Mouse (Mus musculus) heart, embryonic 13.5 days (tissue): ENCODE data around the gene Etv6. TPM values are rescaled to one million over a fixed set of nuclear protein-coding genes. Genes with fewer than 3 reads are reported as not detected.

Source experiments
- ATAC-seq: fragments of 200-750 bp; cut with Nextera tagmentation; 2 replicates; pipeline ENCODE4 v1.8.0; 2017; ENCODE audit warnings: moderate TSS enrichment; ENCODE audit not compliant: insufficient number of reproducible peaks, low FRiP score, low TSS enrichment; ENCODE audit errors: extremely low read depth
- H3K27ac ChIP-seq: fragments of 300-500 bp; sonication (generic); replicated peaks from 2 replicates; pipeline ENCODE4 v1.5.1; 2015; ENCODE audit warnings: moderate library complexity, mild to moderate bottlenecking, inconsistent platforms
- H3K27me3 ChIP-seq: fragments of 300-500 bp; sonication (generic); replicated peaks from 2 replicates; pipeline ENCODE4 v1.6.1; 2015; ENCODE audit warnings: mild to moderate bottlenecking, inconsistent platforms
- H3K36me3 ChIP-seq: fragments of 300-500 bp; sonication (generic); 2 replicates; pipeline ENCODE4 v1.6.1; 2015; ENCODE audit warnings: mild to moderate bottlenecking, inconsistent platforms
- H3K4me1 ChIP-seq: fragments of 300-500 bp; sonication (generic); 2 replicates; pipeline ENCODE4 v1.6.1; 2015; ENCODE audit warnings: inconsistent platforms
- H3K4me2 ChIP-seq: fragments of 300-500 bp; sonication (generic); 2 replicates; pipeline ENCODE4 v1.6.1; 2015; ENCODE audit warnings: inconsistent platforms, mild to moderate bottlenecking, moderate library complexity
- H3K4me3 ChIP-seq: fragments of 300-500 bp; sonication (generic); 2 replicates; pipeline ENCODE4 v1.5.1; 2015; ENCODE audit warnings: moderate library complexity, mild to moderate bottlenecking, inconsistent platforms
- H3K9ac ChIP-seq: fragments of 300-500 bp; sonication (generic); 2 replicates; pipeline ENCODE4 v1.6.1; 2015; ENCODE audit warnings: inconsistent platforms, mild to moderate bottlenecking, moderate library complexity
- H3K9me3 ChIP-seq: fragments of 300-500 bp; sonication (generic); 2 replicates; pipeline ENCODE4 v1.6.1; 2016; ENCODE audit warnings: inconsistent platforms
- WGBS: fragments of 180-500 bp; shearing (Covaris S2); methylation state at CpG from one replicate; pipeline ENCODE4 v1.1.7; 2015; ENCODE audit warnings: mixed read lengths; 5-methylcytosine and 5-hydroxymethylcytosine counted together
- polyA plus RNA-seq: library from polyadenylated mRNA; unstranded; fragments of >200 nt; fragmentation: Nextera tagmentation; extraction: Ambion mirVana; gene quantifications from 2 replicates; pipeline ENCODE4 v1.2.1, GENCODE M21; 2015

Gene Etv6
- polyA plus RNA-seq, 1 experiment from 2014 or later = 12.8 TPM

- WGBS = 70% methylated on average over 6 of the region's 6 CpGs
- Histone ChIP-seq H3K27me3 (no peaks in the 10 kb centered on the region), H3K4me1 (peaks cover 25% of the 10 kb centered on the region), H3K9ac (no peak overlapping the region), H3K9me3 (no peaks in the 10 kb centered on the region), H3K36me3 (peaks cover 35% of the 10 kb centered on the region), H3K4me3 (no peak overlapping the region), H3K27ac (no peak overlapping the region), H3K4me2 (no peak overlapping the region)
- no peak for ATAC-seq
Observed at GRCm38 (mm10) chr6:134078016-134078415, 42.5 kb downstream of the Etv6 start.

- H3K9ac ChIP-seq = no peak overlapping the region
- H3K4me3 ChIP-seq = no peak overlapping the region
- no peak overlapping the region for H3K27ac ChIP-seq
- WGBS = 80% methylated on average over 9 of the region's 9 CpGs
- H3K36me3 ChIP-seq = peaks cover 31% of the 10 kb centered on the region
- H3K27me3 ChIP-seq = no peaks in the 10 kb centered on the region
- no peaks in the 10 kb centered on the region for H3K9me3 ChIP-seq
- no peak overlapping the region for H3K4me2 ChIP-seq
- ATAC-seq = no peak
- H3K4me1 ChIP-seq = peaks cover 20% of the 10 kb centered on the region
Observed at GRCm38 (mm10) chr6:134079112-134079511, 43.6 kb downstream of the Etv6 start.

DNA sequence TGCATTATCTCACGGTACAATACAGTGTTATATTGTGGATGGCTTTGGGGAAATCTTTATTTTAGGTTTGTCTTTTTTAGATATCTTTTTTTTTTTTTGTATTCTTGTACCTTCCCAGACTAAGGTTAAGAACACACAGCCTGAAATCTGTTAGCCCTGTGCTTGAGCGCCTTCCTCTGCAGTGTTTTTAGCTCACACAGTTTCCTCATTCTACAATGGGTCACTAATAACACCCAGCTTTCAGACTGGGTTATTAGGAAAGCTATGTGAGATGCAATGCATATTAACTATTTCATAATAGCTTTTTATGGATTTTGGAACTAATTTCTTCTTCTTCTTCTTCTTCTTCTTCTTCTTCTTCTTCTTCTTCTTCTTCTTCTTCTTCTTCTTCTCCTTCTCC, 44.1 kb downstream of the Etv6 start:
- WGBS = 85% methylated on average over 2 of the region's 2 CpGs
- Histone ChIP-seq H3K9me3 (no peaks in the 10 kb centered on the region), H3K4me2 (no peak overlapping the region), H3K4me3 (no peak overlapping the region), H3K27ac (no peak overlapping the region), H3K9ac (no peak overlapping the region), H3K27me3 (no peaks in the 10 kb centered on the region), H3K36me3 (peaks cover 28% of the 10 kb centered on the region), H3K4me1 (peaks cover 18% of the 10 kb centered on the region)
- no peak for ATAC-seq

DNA sequence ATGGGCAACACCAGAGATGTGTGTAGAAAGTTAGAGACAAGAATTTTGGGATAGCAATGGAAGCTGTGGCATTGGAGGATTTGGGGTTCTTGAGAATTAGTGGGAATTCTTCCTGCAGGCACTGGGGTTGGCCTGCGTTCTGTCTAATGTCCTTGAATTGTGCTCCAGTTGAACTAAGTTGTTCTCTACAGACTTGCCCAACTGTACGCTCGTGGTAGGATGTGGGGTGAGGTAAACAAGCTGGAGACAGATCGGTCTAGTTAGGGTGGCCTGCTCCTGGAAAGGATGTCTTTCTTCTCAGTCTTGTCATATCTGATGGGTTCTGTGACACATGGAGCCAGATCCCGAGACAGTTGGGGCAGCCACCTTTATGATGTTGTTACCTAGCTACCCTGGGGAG, 45.4 kb downstream of the Etv6 start:
- ATAC-seq = no peak
- Histone ChIP-seq H3K9ac (no peak overlapping the region), H3K4me2 (no peak overlapping the region), H3K27ac (no peak overlapping the region), H3K9me3 (no peaks in the 10 kb centered on the region), H3K27me3 (no peaks in the 10 kb centered on the region), H3K4me1 (peaks cover 25% of the 10 kb centered on the region), H3K36me3 (peaks cover 14% of the 10 kb centered on the region), H3K4me3 (no peak overlapping the region)
- WGBS = 89% methylated on average over 5 of the region's 5 CpGs

DNA sequence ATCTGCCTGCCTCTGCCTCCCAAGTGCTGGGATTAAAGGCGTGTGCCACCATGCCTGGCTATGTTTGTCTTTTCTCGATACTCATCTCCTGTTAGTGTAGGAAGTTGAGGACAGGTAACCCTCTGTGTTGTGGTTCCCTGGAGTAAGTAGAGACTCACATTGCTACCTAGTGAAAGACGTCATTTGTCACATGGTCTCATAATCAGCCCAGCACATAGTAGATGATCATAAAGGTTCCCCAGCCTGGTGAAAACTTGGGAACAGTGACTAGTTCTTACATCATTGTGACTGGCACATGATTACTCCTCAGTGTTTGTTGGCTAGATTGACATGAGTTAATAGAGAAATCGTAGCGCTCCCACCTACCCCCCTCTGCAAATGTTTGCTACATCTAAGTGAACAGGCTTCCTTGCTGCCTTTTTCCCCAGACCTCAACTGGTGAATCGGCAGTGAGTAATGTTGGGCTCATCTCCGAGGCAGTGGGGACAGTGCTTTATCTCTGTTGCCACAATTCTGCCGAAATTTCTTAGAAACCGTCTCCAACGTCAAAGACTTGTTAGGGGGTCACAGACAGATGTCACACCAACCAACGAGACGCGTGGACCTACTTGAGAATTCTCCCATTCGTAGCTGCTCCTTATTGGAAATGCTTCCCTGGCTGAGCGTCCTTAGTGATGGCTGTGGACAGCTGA, 46.9 kb downstream of the Etv6 start:
- 0 out of 2 replicates have a peak, but pooled peaks cover 8% of the 10 kb centered on the region for H3K36me3 ChIP-seq
- no peak overlapping the region for H3K9ac ChIP-seq
- H3K9me3 ChIP-seq = no peaks in the 10 kb centered on the region
- no peak overlapping the region for H3K4me2 ChIP-seq
- H3K27ac ChIP-seq = no peak overlapping the region
- no peak for ATAC-seq
- H3K27me3 ChIP-seq = no peaks in the 10 kb centered on the region
- no peak overlapping the region for H3K4me3 ChIP-seq
- 75% methylated on average over 15 of the region's 15 CpGs for WGBS
- peaks cover 28% of the 10 kb centered on the region for H3K4me1 ChIP-seq

GRCm38 (mm10) chr6:134083428-134083827, 47.9 kb downstream of the Etv6 start:
- Histone ChIP-seq H3K9ac (no peak overlapping the region), H3K27ac (no peak overlapping the region), H3K4me3 (no peak overlapping the region), H3K27me3 (no peaks in the 10 kb centered on the region), H3K9me3 (no peaks in the 10 kb centered on the region), H3K4me2 (no peak overlapping the region), H3K36me3 (0 out of 2 replicates have a peak, but pooled peaks cover 8% of the 10 kb centered on the region), H3K4me1 (peaks cover 32% of the 10 kb centered on the region)
- no peak for ATAC-seq
- 35% methylated on average over 4 of the region's 4 CpGs for WGBS

GRCm38 (mm10) chr6:134086351-134086750, 50.9 kb downstream of the Etv6 start:
- Histone ChIP-seq H3K4me3 (no peak overlapping the region), H3K36me3 (0 out of 2 replicates have a peak, but pooled peaks cover 5% of the 10 kb centered on the region), H3K27me3 (no peaks in the 10 kb centered on the region), H3K27ac (no peak overlapping the region), H3K9ac (no peak overlapping the region), H3K4me1 (peaks cover 61% of the 10 kb centered on the region), H3K4me2 (no peak overlapping the region), H3K9me3 (no peaks in the 10 kb centered on the region)
- no peak for ATAC-seq
- WGBS = 68% methylated on average over 7 of the region's 7 CpGs

DNA sequence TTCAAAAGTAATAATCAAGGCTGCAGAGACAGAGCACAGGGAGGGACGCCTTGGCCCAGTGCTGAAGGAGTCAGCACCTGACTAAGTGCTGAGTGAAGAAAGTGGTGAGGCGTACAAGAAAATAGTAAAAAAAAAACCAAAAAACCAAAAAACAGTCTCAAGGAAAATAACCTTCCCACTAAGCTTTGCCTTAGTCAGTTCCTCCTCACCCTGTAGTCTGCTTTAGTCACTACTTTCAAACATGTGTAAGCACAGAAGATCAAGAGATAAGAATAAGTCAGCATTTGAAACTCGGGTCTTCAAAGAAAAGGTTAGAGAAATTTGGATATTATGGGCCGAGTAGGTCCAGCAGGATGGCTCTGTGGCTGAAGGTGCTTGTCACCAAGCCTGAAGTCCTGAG, 52.2 kb downstream of the Etv6 start:
- Histone ChIP-seq H3K4me3 (no peak overlapping the region), H3K4me2 (no peak overlapping the region), H3K36me3 (peaks cover 5% of the 10 kb centered on the region; the same call in 1 of the 2 replicates), H3K27me3 (no peaks in the 10 kb centered on the region), H3K9ac (no peak overlapping the region), H3K27ac (peak overlapping the region; percentile 78; the same call in 1 of the 2 replicates), H3K9me3 (no peaks in the 10 kb centered on the region), H3K4me1 (peaks cover 73% of the 10 kb centered on the region)
- 68% methylated on average over 4 of the region's 4 CpGs for WGBS
- ATAC-seq = no peak

GRCm38 (mm10) chr6:134089671-134090377, 54.3 kb downstream of the Etv6 start:
- peaks cover 14% of the 10 kb centered on the region; the same call in 1 of the 2 replicates for H3K36me3 ChIP-seq
- H3K9me3 ChIP-seq = no peaks in the 10 kb centered on the region
- peak overlapping the region; percentile 78 for H3K27ac ChIP-seq
- peak overlapping the region; percentile 25; the same call in 1 of the 2 replicates for H3K9ac ChIP-seq
- WGBS = 26% methylated on average over 7 of the region's 7 CpGs
- no peak overlapping the region for H3K4me2 ChIP-seq
- H3K4me1 ChIP-seq = peaks cover 68% of the 10 kb centered on the region
- no peaks in the 10 kb centered on the region for H3K27me3 ChIP-seq
- ATAC-seq = no peak
- no peak overlapping the region for H3K4me3 ChIP-seq

- Histone ChIP-seq H3K36me3 (peaks cover 14% of the 10 kb centered on the region; the same call in 1 of the 2 replicates), H3K27ac (peak overlapping the region; percentile 78), H3K4me1 (peaks cover 68% of the 10 kb centered on the region), H3K9me3 (no peaks in the 10 kb centered on the region), H3K4me2 (no peak overlapping the region), H3K27me3 (no peaks in the 10 kb centered on the region), H3K9ac (no peak overlapping the region), H3K4me3 (no peak overlapping the region)
- ATAC-seq = no peak
- 18% methylated on average over 4 of the region's 4 CpGs for WGBS
Observed at GRCm38 (mm10) chr6:134090378-134090692, 54.8 kb downstream of the Etv6 start.

DNA sequence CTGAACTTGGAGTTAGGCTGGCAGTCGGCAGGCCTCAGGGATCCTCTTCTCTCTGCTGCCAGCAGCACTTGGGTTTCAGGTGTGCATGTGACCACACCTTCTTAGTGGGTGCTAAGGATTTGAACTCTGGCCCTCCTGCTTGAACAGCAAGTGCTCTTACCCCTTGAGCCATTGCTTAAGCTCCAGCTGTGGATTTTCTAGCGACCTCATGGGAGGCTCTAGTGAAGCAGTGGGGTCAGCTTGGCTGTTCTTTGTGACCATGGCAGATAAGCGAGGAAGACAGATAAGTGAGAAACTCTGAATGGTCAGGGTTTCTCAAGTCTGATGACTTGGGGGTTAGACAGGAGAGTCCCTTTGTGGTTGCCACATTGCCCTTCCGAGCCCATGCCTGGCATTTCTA, 55.4 kb downstream of the Etv6 start:
- WGBS = 48% methylated on average over 4 of the region's 4 CpGs

More for the DNA sequence above, 55.4 kb downstream of the Etv6 start:
- Histone ChIP-seq H3K9me3 (no peaks in the 10 kb centered on the region), H3K4me2 (no peak overlapping the region), H3K27ac (peak overlapping the region; percentile 78), H3K27me3 (no peaks in the 10 kb centered on the region), H3K4me3 (no peak overlapping the region), H3K4me1 (peaks cover 69% of the 10 kb centered on the region), H3K9ac (no peak overlapping the region), H3K36me3 (peaks cover 14% of the 10 kb centered on the region; the same call in 1 of the 2 replicates)
- ATAC-seq = no peak
